Mouse (Mus musculus) embryo, embryonic 10 days (tissue): Measurements from ENCODE around the gene Olfr1308.

ENCODE experiments used
- DNase-seq: peaks from one replicate; pipeline ENCODE4 v3.0.0-alpha.2; 2015; ENCODE audit warnings: low spot score

Olfr1308 gene

GRCm38 (mm10) chr2:111964844-111965243, at the start of gene Olfr1308:
Gene Olfr1308 (minus strand): TSS chr2:111964944.
- no peak for DNase-seq

GRCm38 (mm10) chr2:112012608-112013007, 47.9 kb upstream of the Olfr1308 start, which contains the start of gene Olfr1310:
Gene Olfr1310 (minus strand): TSS chr2:112012708.
- no peak for DNase-seq

GRCm38 (mm10) chr2:111990181-111990580, 25.4 kb upstream of the Olfr1308 start, which contains the start of gene Olfr1309:
Gene Olfr1309 (minus strand): TSS chr2:111990281.
- DNase-seq: no peak

GRCm38 (mm10) chr2:111949340-111949739, 15.4 kb downstream of the Olfr1308 start, which contains the start of gene Olfr1307:
Gene Olfr1307 (minus strand): TSS chr2:111949440.
- DNase-seq: no peak

GRCm38 (mm10) chr2:111916171-111916570, 48.6 kb downstream of the Olfr1308 start, which contains the start of gene Olfr1306:
Gene Olfr1306 (minus strand): TSS chr2:111916271.
- no peak for DNase-seq
